Mouse (Mus musculus): ENCODE results near the gene Arhgap8. TPM values are rescaled to one million over a fixed set of nuclear protein-coding genes. Genes with fewer than 3 reads are reported as not detected.

Gene Arhgap8
- polyA plus RNA-seq, 1 experiment from 2014 or later, result 3.1 TPM

DNA sequence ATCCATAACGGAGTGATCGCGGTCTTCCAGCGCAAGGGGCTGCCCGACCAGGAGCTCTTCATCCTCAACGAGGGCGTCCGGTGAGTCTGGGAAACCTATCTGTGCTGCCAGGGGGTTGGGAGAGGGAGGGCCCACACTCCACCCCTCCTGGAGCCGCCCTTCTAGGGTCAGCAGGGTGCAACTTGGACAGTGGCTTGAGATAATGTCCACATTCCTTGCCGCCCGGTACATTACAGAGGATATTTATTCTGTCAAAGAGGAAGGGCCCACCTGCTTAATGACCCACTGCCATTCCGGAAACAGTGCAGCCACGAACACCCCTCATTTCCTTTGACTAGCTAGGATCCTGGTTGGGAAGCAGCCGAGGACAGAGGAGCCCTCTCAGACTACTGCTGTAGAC is 31.9 kb upstream of the Arhgap8 start:
- H3K9me3 ChIP-seq (ENCODE audit: control insufficient read depth, low read length), result no peaks in the 10 kb centered on the region
- H3K4me3 ChIP-seq (ENCODE audit: low read depth, low read length), result no peak overlapping the region
- 62% methylated on average over 14 of the region's 14 CpGs for WGBS
- H3K9ac ChIP-seq (ENCODE audit: low read depth, low read length), result no peak overlapping the region
- ATAC-seq (ENCODE audit: low read depth) (no peak), DNase-seq (ENCODE audit: low spot score) (no peak)
- H3K4me2 ChIP-seq (ENCODE audit: low read depth, low read length), result no peak overlapping the region
- no peaks in the 10 kb centered on the region for H3K4me1 ChIP-seq (ENCODE audit: control insufficient read depth, insufficient read depth, low read length)
- H3K27ac ChIP-seq (replicated peaks; ENCODE audit: low read depth, low read length), result no peak overlapping the region
- no peaks in the 10 kb centered on the region for H3K27me3 ChIP-seq (replicated peaks; ENCODE audit: control insufficient read depth, insufficient read depth, low read length)
- H3K36me3 ChIP-seq (ENCODE audit: control insufficient read depth, insufficient read depth, low read length), result peaks cover 33% of the 10 kb centered on the region

- no peak overlapping the region for H3K27ac ChIP-seq (replicated peaks; ENCODE audit: low read depth, low read length)
- 87% methylated on average over 6 of the region's 6 CpGs for WGBS
- DNase-seq (ENCODE audit: low spot score) (no peak), ATAC-seq (ENCODE audit: low read depth) (no peak)
- H3K9ac ChIP-seq (ENCODE audit: low read depth, low read length), result no peak overlapping the region
- H3K27me3 ChIP-seq (replicated peaks; ENCODE audit: control insufficient read depth, insufficient read depth, low read length), result no peaks in the 10 kb centered on the region
- H3K4me1 ChIP-seq (ENCODE audit: control insufficient read depth, insufficient read depth, low read length), result no peaks in the 10 kb centered on the region
- H3K36me3 ChIP-seq (ENCODE audit: control insufficient read depth, insufficient read depth, low read length), result peaks cover 45% of the 10 kb centered on the region
- H3K4me3 ChIP-seq (ENCODE audit: low read depth, low read length), result no peak overlapping the region
- no peak overlapping the region for H3K4me2 ChIP-seq (ENCODE audit: low read depth, low read length)
- H3K9me3 ChIP-seq (ENCODE audit: control insufficient read depth, low read length), result no peaks in the 10 kb centered on the region
Measured at GRCm38 (mm10) chr15:84689356-84689755, 30.5 kb upstream of the Arhgap8 start.

DNA sequence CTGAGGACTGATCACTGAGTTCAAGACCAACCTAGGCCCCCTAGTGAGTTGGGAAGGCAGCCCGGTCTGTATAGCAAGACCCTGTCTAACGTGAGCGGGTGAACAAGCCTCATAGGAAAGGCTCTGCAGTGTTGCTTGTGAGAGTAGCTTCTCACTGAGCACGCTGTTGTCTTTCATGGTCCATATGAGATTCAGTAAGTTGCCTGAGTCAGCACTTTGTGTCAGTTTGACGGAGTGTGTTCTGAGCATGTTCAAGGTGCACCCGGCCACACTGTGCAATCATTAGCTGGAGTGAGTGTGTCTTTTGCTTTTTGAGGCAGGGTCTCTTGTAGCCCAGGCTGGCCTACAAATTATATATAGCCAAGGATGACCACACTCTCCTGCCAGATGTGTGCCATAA is 28.3 kb upstream of the Arhgap8 start:
- Histone ChIP-seq H3K27ac (replicated peaks; ENCODE audit: low read depth, low read length) (no peak overlapping the region), H3K9ac (ENCODE audit: low read depth, low read length) (no peak overlapping the region), H3K9me3 (ENCODE audit: control insufficient read depth, low read length) (no peaks in the 10 kb centered on the region), H3K4me2 (ENCODE audit: low read depth, low read length) (no peak overlapping the region), H3K4me3 (ENCODE audit: low read depth, low read length) (no peak overlapping the region), H3K4me1 (ENCODE audit: control insufficient read depth, insufficient read depth, low read length) (0 out of 2 replicates have a peak, but pooled peaks cover 6% of the 10 kb centered on the region), H3K36me3 (ENCODE audit: control insufficient read depth, insufficient read depth, low read length) (peaks cover 48% of the 10 kb centered on the region), H3K27me3 (replicated peaks; ENCODE audit: control insufficient read depth, insufficient read depth, low read length) (no peaks in the 10 kb centered on the region)
- WGBS, result 89% methylated on average over 6 of the region's 6 CpGs
- no peak for DNase-seq (ENCODE audit: low spot score)
- ATAC-seq (ENCODE audit: low read depth), result no peak

GRCm38 (mm10) chr15:84692645-84693044 is 27.2 kb upstream of the Arhgap8 start:
- Histone ChIP-seq H3K36me3 (ENCODE audit: control insufficient read depth, insufficient read depth, low read length) (peaks cover 48% of the 10 kb centered on the region), H3K9ac (ENCODE audit: low read depth, low read length) (no peak overlapping the region), H3K27ac (replicated peaks; ENCODE audit: low read depth, low read length) (no peak overlapping the region), H3K9me3 (ENCODE audit: control insufficient read depth, low read length) (no peaks in the 10 kb centered on the region), H3K4me3 (ENCODE audit: low read depth, low read length) (no peak overlapping the region), H3K4me1 (ENCODE audit: control insufficient read depth, insufficient read depth, low read length) (peaks cover 11% of the 10 kb centered on the region), H3K4me2 (ENCODE audit: low read depth, low read length) (no peak overlapping the region), H3K27me3 (replicated peaks; ENCODE audit: control insufficient read depth, insufficient read depth, low read length) (no peaks in the 10 kb centered on the region)
- ATAC-seq (ENCODE audit: low read depth), result no peak
- 88% methylated on average over 7 of the region's 7 CpGs for WGBS
- no peak for DNase-seq (ENCODE audit: low spot score)

- ATAC-seq (ENCODE audit: low read depth) (no peak), DNase-seq (ENCODE audit: low spot score) (no peak)
- no peak overlapping the region for H3K4me2 ChIP-seq (ENCODE audit: low read depth, low read length)
- peaks cover 45% of the 10 kb centered on the region for H3K36me3 ChIP-seq (ENCODE audit: control insufficient read depth, insufficient read depth, low read length)
- no peak overlapping the region for H3K27ac ChIP-seq (replicated peaks; ENCODE audit: low read depth, low read length)
- no peak overlapping the region for H3K4me3 ChIP-seq (ENCODE audit: low read depth, low read length)
- H3K4me1 ChIP-seq (ENCODE audit: control insufficient read depth, insufficient read depth, low read length), result peaks cover 14% of the 10 kb centered on the region
- no peaks in the 10 kb centered on the region for H3K9me3 ChIP-seq (ENCODE audit: control insufficient read depth, low read length)
- 74% methylated on average over 4 of the region's 4 CpGs for WGBS
- no peaks in the 10 kb centered on the region for H3K27me3 ChIP-seq (replicated peaks; ENCODE audit: control insufficient read depth, insufficient read depth, low read length)
- H3K9ac ChIP-seq (ENCODE audit: low read depth, low read length), result no peak overlapping the region
Measured at GRCm38 (mm10) chr15:84696021-84696420, 23.8 kb upstream of the Arhgap8 start.

GRCm38 (mm10) chr15:84697611-84698011 is 22.2 kb upstream of the Arhgap8 start:
- H3K9ac ChIP-seq (ENCODE audit: low read depth, low read length), result peak overlapping the region; percentile 45
- WGBS, result 44% methylated on average over 11 of the region's 11 CpGs
- peaks cover 14% of the 10 kb centered on the region for H3K4me1 ChIP-seq (ENCODE audit: control insufficient read depth, insufficient read depth, low read length)
- DNase-seq (ENCODE audit: low spot score), result peak; percentile 19
- H3K27ac ChIP-seq (replicated peaks; ENCODE audit: low read depth, low read length), result peak overlapping the region; percentile 58; the same call in 1 of the 2 replicates
- no peak overlapping the region for H3K4me2 ChIP-seq (ENCODE audit: low read depth, low read length)
- no peaks in the 10 kb centered on the region for H3K9me3 ChIP-seq (ENCODE audit: control insufficient read depth, low read length)
- ATAC-seq (ENCODE audit: low read depth), result peak; percentile 16
- H3K4me3 ChIP-seq (ENCODE audit: low read depth, low read length), result no peak overlapping the region
- no peaks in the 10 kb centered on the region for H3K27me3 ChIP-seq (replicated peaks; ENCODE audit: control insufficient read depth, insufficient read depth, low read length)
- peaks cover 43% of the 10 kb centered on the region for H3K36me3 ChIP-seq (ENCODE audit: control insufficient read depth, insufficient read depth, low read length)

- peaks cover 43% of the 10 kb centered on the region for H3K36me3 ChIP-seq (ENCODE audit: control insufficient read depth, insufficient read depth, low read length)
- peaks cover 14% of the 10 kb centered on the region for H3K4me1 ChIP-seq (ENCODE audit: control insufficient read depth, insufficient read depth, low read length)
- ATAC-seq (ENCODE audit: low read depth) (no peak), DNase-seq (ENCODE audit: low spot score) (no peak)
- no peaks in the 10 kb centered on the region for H3K27me3 ChIP-seq (replicated peaks; ENCODE audit: control insufficient read depth, insufficient read depth, low read length)
- no peak overlapping the region for H3K9ac ChIP-seq (ENCODE audit: low read depth, low read length)
- WGBS, result 67% methylated on average over 2 of the region's 2 CpGs
- no peak overlapping the region for H3K4me3 ChIP-seq (ENCODE audit: low read depth, low read length)
- no peak overlapping the region for H3K4me2 ChIP-seq (ENCODE audit: low read depth, low read length)
- H3K27ac ChIP-seq (replicated peaks; ENCODE audit: low read depth, low read length), result no peak overlapping the region
- no peaks in the 10 kb centered on the region for H3K9me3 ChIP-seq (ENCODE audit: control insufficient read depth, low read length)
Measured at GRCm38 (mm10) chr15:84698189-84698588, 21.7 kb upstream of the Arhgap8 start.

GRCm38 (mm10) chr15:84700147-84700794 is 19.6 kb upstream of the Arhgap8 start:
- H3K4me3 ChIP-seq (ENCODE audit: low read depth, low read length), result no peak overlapping the region
- no peak overlapping the region for H3K9ac ChIP-seq (ENCODE audit: low read depth, low read length)
- ATAC-seq (ENCODE audit: low read depth), result no peak
- H3K36me3 ChIP-seq (ENCODE audit: control insufficient read depth, insufficient read depth, low read length), result peaks cover 34% of the 10 kb centered on the region; the same call in 1 of the 2 replicates
- 51% methylated on average over 5 of the region's 6 CpGs for WGBS
- H3K4me1 ChIP-seq (ENCODE audit: control insufficient read depth, insufficient read depth, low read length), result peaks cover 14% of the 10 kb centered on the region
- no peak overlapping the region for H3K4me2 ChIP-seq (ENCODE audit: low read depth, low read length)
- DNase-seq (ENCODE audit: low spot score), result peak; percentile 42
- H3K27ac ChIP-seq (replicated peaks; ENCODE audit: low read depth, low read length), result no peak overlapping the region
- no peaks in the 10 kb centered on the region for H3K27me3 ChIP-seq (replicated peaks; ENCODE audit: control insufficient read depth, insufficient read depth, low read length)
- no peaks in the 10 kb centered on the region for H3K9me3 ChIP-seq (ENCODE audit: control insufficient read depth, low read length)

GRCm38 (mm10) chr15:84701947-84702346 is 17.9 kb upstream of the Arhgap8 start:
- no peak for ATAC-seq (ENCODE audit: low read depth)
- Histone ChIP-seq H3K4me3 (ENCODE audit: low read depth, low read length) (no peak overlapping the region), H3K4me2 (ENCODE audit: low read depth, low read length) (no peak overlapping the region), H3K27me3 (replicated peaks; ENCODE audit: control insufficient read depth, insufficient read depth, low read length) (no peaks in the 10 kb centered on the region), H3K9me3 (ENCODE audit: control insufficient read depth, low read length) (no peaks in the 10 kb centered on the region), H3K36me3 (ENCODE audit: control insufficient read depth, insufficient read depth, low read length) (peaks cover 34% of the 10 kb centered on the region; the same call in 1 of the 2 replicates), H3K9ac (ENCODE audit: low read depth, low read length) (no peak overlapping the region), H3K27ac (replicated peaks; ENCODE audit: low read depth, low read length) (no peak overlapping the region), H3K4me1 (ENCODE audit: control insufficient read depth, insufficient read depth, low read length) (peaks cover 9% of the 10 kb centered on the region)
- peak; percentile 70 for DNase-seq (ENCODE audit: low spot score)
- 35% methylated on average over 4 of the region's 4 CpGs for WGBS
